Mouse (Mus musculus) heart, adult 18-20 months (tissue): ENCODE results near the gene Gphb5. TPM values are rescaled to one million over a fixed set of nuclear protein-coding genes. Genes with fewer than 3 reads are reported as not detected.
A peak's percentile ranks its signal among the peaks of the same experiment; 100 is the strongest.
"Not testable (repeated sequence)": the region's sequence is repeated elsewhere in the genome, so short reads cannot be mapped to it uniquely, and the experiment has no call there.

ENCODE experiments used
- DNase-seq, 2 experiments: peaks; one replicate each; pipeline ENCODE4 v3.0.0; 2021 to 2022; ENCODE audit warnings: mixed read lengths in 1 of 2
- long read RNA-seq, 2 experiments: library from polyadenylated mRNA; stranded (forward); transcript quantifications; one replicate each; pipeline ENCODE4 v2.0.0; 2021
- total RNA-seq, 2 experiments: library from RNA; stranded (reverse); gene quantifications; 2 replicates each; pipeline ENCODE4 v1.2.3; 2021

The Gphb5 gene
- total RNA-seq: not detected
- long read RNA-seq, experiment 1: 0 reads
- long read RNA-seq, experiment 2: 0 reads

GRCm38 (mm10) chr12:75416681-75417080, at the start of gene Gphb5:
Gene Gphb5 (minus strand): TSS chr12:75416781.
- DNase-seq: no peak

GRCm38 (mm10) chr12:75466206-75466605, 49.6 kb upstream of the Gphb5 start:
- DNase-seq: no peak

GRCm38 (mm10) chr12:75464016-75464769, 47.6 kb upstream of the Gphb5 start:
- peak; percentile 13 to 53 for DNase-seq

- DNase-seq: peak in 1 of 2 experiments; percentile 21
Measured at GRCm38 (mm10) chr12:75460561-75460960, 44.0 kb upstream of the Gphb5 start.

- DNase-seq: no peak
Measured at GRCm38 (mm10) chr12:75459656-75460055, 43.1 kb upstream of the Gphb5 start.

- no peak for DNase-seq
Measured at GRCm38 (mm10) chr12:75453441-75453840, 36.9 kb upstream of the Gphb5 start.

GRCm38 (mm10) chr12:75453027-75453426, 36.4 kb upstream of the Gphb5 start:
- peak in 1 of 2 experiments; percentile 25 for DNase-seq

- no peak for DNase-seq
Measured at GRCm38 (mm10) chr12:75450592-75450991, 34.0 kb upstream of the Gphb5 start.

- no peak for DNase-seq
Measured at GRCm38 (mm10) chr12:75450011-75450410, 33.4 kb upstream of the Gphb5 start.

GRCm38 (mm10) chr12:75449475-75449966, 32.9 kb upstream of the Gphb5 start:
- peak; percentile 32 to 48 for DNase-seq

GRCm38 (mm10) chr12:75448921-75449320, 32.3 kb upstream of the Gphb5 start:
- peak; percentile 62 to 80 for DNase-seq

GRCm38 (mm10) chr12:75446245-75446644, 29.7 kb upstream of the Gphb5 start:
- DNase-seq: no peak

GRCm38 (mm10) chr12:75432400-75432799, 15.8 kb upstream of the Gphb5 start:
- DNase-seq: not testable (repeated sequence)

GRCm38 (mm10) chr12:75429685-75430396, 13.3 kb upstream of the Gphb5 start:
- no peak for DNase-seq

- DNase-seq: no peak
Measured at GRCm38 (mm10) chr12:75428719-75429118, 12.1 kb upstream of the Gphb5 start.

GRCm38 (mm10) chr12:75425882-75426281, 9.3 kb upstream of the Gphb5 start:
- no peak for DNase-seq

- DNase-seq: no peak
Measured at GRCm38 (mm10) chr12:75424817-75425216, 8.2 kb upstream of the Gphb5 start.

- no peak for DNase-seq
Measured at GRCm38 (mm10) chr12:75424359-75424758, 7.8 kb upstream of the Gphb5 start.

- peak in 1 of 2 experiments; percentile 43 for DNase-seq
Measured at GRCm38 (mm10) chr12:75414991-75415390, 1.6 kb downstream of the Gphb5 start.

GRCm38 (mm10) chr12:75412964-75413363, 3.6 kb downstream of the Gphb5 start:
- DNase-seq: peak in 1 of 2 experiments; percentile 27

GRCm38 (mm10) chr12:75397077-75397476, 19.5 kb downstream of the Gphb5 start:
- DNase-seq: peak; percentile 41 to 50

GRCm38 (mm10) chr12:75396616-75397015, 20.0 kb downstream of the Gphb5 start:
- DNase-seq: no peak
